In genomic region chr10:130318720-130319119, GRCm38 (mm10) we compare ENCODE assay signal across 1 mouse cellular context.
TF ChIP-seq lines count a peak whose summit lies in the region.

No protein-coding gene starts in this region.

TF ChIP-seq in MEL, 35 proteins besides CTCF, POLR2A, EP300 and RAD21 (continued from another document):
- TF ChIP-seq E2F4 (IDR thresholded peaks at IDR 0.05; ENCODE audit: borderline replicate concordance, low read depth, low read length) (no peak), TCF12 (IDR thresholded peaks at IDR 0.05; ENCODE audit: low read depth, low read length) (0 out of 2 replicates have a peak, but pooled peaks have one; percentile 14), BHLHE40 (IDR thresholded peaks at IDR 0.05; ENCODE audit: borderline replicate concordance, low read depth, low read length) (no peak)
